ENCODE assay signal across 16 mouse cellular contexts in genomic region chr1:177011688-177012087, GRCm38 (mm10).
DNase-seq lines count a peak whose midpoint lies in the region; ATAC-seq lines count a peak whose summit lies in the region.
"Had no signal": no experiment of that assay in that cellular context is flagged by ENCODE, and none has a peak within 500 bp of the region (broad histone marks: within the 10 kb centered on the region; RNA-seq: fewer than 3 reads in every experiment).

No protein-coding gene starts in this region.

- DNase-seq in hindbrain, embryonic 10.5 days (ENCODE audit: low spot score), result no peak
- DNase-seq in hindbrain, embryonic 14.5 days (ENCODE audit: low spot score), result no peak
- DNase-seq in yolk sac, embryonic 10.5 days (ENCODE audit: low spot score), result no peak
- DNase-seq in kidney, postnatal 10 days, result no peak
- DNase-seq in right cerebral cortex, postnatal 25 days, result no peak
- DNase-seq: adrenal gland, postnatal 36 days; cerebellum, postnatal 25 days; liver, embryonic 13.5 days had no signal

- no peak overlapping the region for H3K4me3 ChIP-seq in hindbrain, embryonic 10.5 days
- no peak overlapping the region for H3K4me3 ChIP-seq in hindbrain, embryonic 14.5 days (replicated peaks; ENCODE audit: low read length)
- no peak overlapping the region for H3K4me3 ChIP-seq in embryonic facial prominence, embryonic 12.5 days
- H3K4me3 ChIP-seq in forebrain, embryonic 16.5 days (replicated peaks; ENCODE audit: low read length), result no peak overlapping the region
- H3K4me3 ChIP-seq in midbrain, embryonic 12.5 days, result no peak overlapping the region
- H3K4me3 ChIP-seq: embryonic facial prominence, embryonic 13.5 days; kidney, embryonic 15.5 days; liver, embryonic 13.5 days; neural tube, embryonic 15.5 days had no signal

- 0 out of 2 replicates have a peak, but pooled peaks cover 5% of the 10 kb centered on the region for H3K27me3 ChIP-seq in hindbrain, embryonic 10.5 days (ENCODE audit: insufficient read depth, poor library complexity, severe bottlenecking)
- no peaks in the 10 kb centered on the region for H3K27me3 ChIP-seq in hindbrain, embryonic 14.5 days (ENCODE audit: control insufficient read depth, insufficient read depth, low read length)
- no peaks in the 10 kb centered on the region for H3K27me3 ChIP-seq in embryonic facial prominence, embryonic 12.5 days
- no peaks in the 10 kb centered on the region for H3K27me3 ChIP-seq in forebrain, embryonic 16.5 days (replicated peaks; ENCODE audit: control insufficient read depth, insufficient read depth, low read length)
- H3K27me3 ChIP-seq in midbrain, embryonic 12.5 days, result no peaks in the 10 kb centered on the region
- H3K27me3 ChIP-seq: embryonic facial prominence, embryonic 13.5 days; kidney, embryonic 15.5 days; liver, embryonic 13.5 days; neural tube, embryonic 15.5 days had no signal

- H3K4me2 ChIP-seq in hindbrain, embryonic 14.5 days (replicated peaks), result no peak overlapping the region
- H3K4me2 ChIP-seq in embryonic facial prominence, embryonic 12.5 days (replicated peaks), result no peak overlapping the region
- no peak overlapping the region for H3K4me2 ChIP-seq in forebrain, embryonic 16.5 days (ENCODE audit: low read length)
- no peak overlapping the region for H3K4me2 ChIP-seq in midbrain, embryonic 12.5 days (replicated peaks)
- H3K4me2 ChIP-seq: embryonic facial prominence, embryonic 13.5 days; kidney, embryonic 15.5 days; liver, embryonic 13.5 days; neural tube, embryonic 15.5 days had no signal

- H3K9ac ChIP-seq in hindbrain, embryonic 14.5 days, result no peak overlapping the region
- no peak overlapping the region for H3K9ac ChIP-seq in embryonic facial prominence, embryonic 12.5 days
- H3K9ac ChIP-seq in forebrain, embryonic 16.5 days (replicated peaks; ENCODE audit: low read depth, low read length), result no peak overlapping the region
- no peak overlapping the region for H3K9ac ChIP-seq in midbrain, embryonic 12.5 days (replicated peaks)
- H3K9ac ChIP-seq: embryonic facial prominence, embryonic 13.5 days; kidney, embryonic 15.5 days; liver, embryonic 13.5 days; neural tube, embryonic 15.5 days had no signal

- no peaks in the 10 kb centered on the region for H3K9me3 ChIP-seq in hindbrain, embryonic 10.5 days
- no peaks in the 10 kb centered on the region for H3K9me3 ChIP-seq in hindbrain, embryonic 14.5 days (ENCODE audit: control insufficient read depth, low read length)
- H3K9me3 ChIP-seq in embryonic facial prominence, embryonic 12.5 days, result no peaks in the 10 kb centered on the region
- no peaks in the 10 kb centered on the region for H3K9me3 ChIP-seq in forebrain, embryonic 16.5 days (ENCODE audit: control insufficient read depth, low read length)
- no peaks in the 10 kb centered on the region for H3K9me3 ChIP-seq in midbrain, embryonic 12.5 days
- H3K9me3 ChIP-seq: embryonic facial prominence, embryonic 13.5 days; kidney, embryonic 15.5 days; liver, embryonic 13.5 days; neural tube, embryonic 15.5 days had no signal

- ATAC-seq in hindbrain, embryonic 14.5 days (ENCODE audit: low FRiP score), result no peak
- ATAC-seq in embryonic facial prominence, embryonic 12.5 days (ENCODE audit: insufficient number of reproducible peaks, insufficient read depth, low FRiP score, low TSS enrichment), result no peak
- ATAC-seq in forebrain, embryonic 16.5 days, result 0 out of 2 replicates have a peak, but pooled peaks have one; percentile 1
- ATAC-seq in midbrain, embryonic 12.5 days (ENCODE audit: low FRiP score, low read depth), result no peak
- ATAC-seq: CD4-positive, CD25-positive, alpha-beta regulatory T cell, adult 4 months; lung, postnatal 0 days had no signal

- 86% methylated on average over 13 of the region's 13 CpGs for WGBS in hindbrain, embryonic 10.5 days
- 77% methylated on average over 13 of the region's 13 CpGs for WGBS in hindbrain, embryonic 14.5 days
- WGBS in embryonic facial prominence, embryonic 12.5 days, result 77% methylated on average over 13 of the region's 13 CpGs
- 89% methylated on average over 13 of the region's 13 CpGs for WGBS in forebrain, embryonic 16.5 days
- WGBS in midbrain, embryonic 12.5 days, result 77% methylated on average over 13 of the region's 13 CpGs

- peak overlapping the region; percentile 85 for H3K27ac ChIP-seq in hindbrain, embryonic 10.5 days
- no peak overlapping the region; the same call in 1 of the 2 replicates for H3K27ac ChIP-seq in hindbrain, embryonic 14.5 days
- H3K27ac ChIP-seq in embryonic facial prominence, embryonic 12.5 days, result 0 out of 2 replicates have a peak overlapping the region, but pooled peaks have one; percentile 51
- no peak overlapping the region; the same call in 1 of the 2 replicates for H3K27ac ChIP-seq in forebrain, embryonic 16.5 days (ENCODE audit: low read length)
- peak overlapping the region; percentile 83 for H3K27ac ChIP-seq in midbrain, embryonic 12.5 days (replicated peaks)
- H3K27ac ChIP-seq: embryonic facial prominence, embryonic 13.5 days; kidney, embryonic 15.5 days; liver, embryonic 13.5 days; neural tube, embryonic 15.5 days had no signal

- peaks cover 81% of the 10 kb centered on the region for H3K4me1 ChIP-seq in hindbrain, embryonic 10.5 days (replicated peaks)
- peaks cover 21% of the 10 kb centered on the region for H3K4me1 ChIP-seq in hindbrain, embryonic 14.5 days (replicated peaks; ENCODE audit: control insufficient read depth, insufficient read depth, low read length)
- peaks cover 34% of the 10 kb centered on the region for H3K4me1 ChIP-seq in embryonic facial prominence, embryonic 12.5 days
- H3K4me1 ChIP-seq in forebrain, embryonic 16.5 days (replicated peaks; ENCODE audit: control insufficient read depth, insufficient read depth, low read length), result peaks cover 37% of the 10 kb centered on the region
- peaks cover 61% of the 10 kb centered on the region for H3K4me1 ChIP-seq in midbrain, embryonic 12.5 days

- no peaks in the 10 kb centered on the region for H3K36me3 ChIP-seq in hindbrain, embryonic 10.5 days
- H3K36me3 ChIP-seq in hindbrain, embryonic 14.5 days (replicated peaks; ENCODE audit: control insufficient read depth, insufficient read depth), result no peaks in the 10 kb centered on the region
- H3K36me3 ChIP-seq in embryonic facial prominence, embryonic 12.5 days, result no peaks in the 10 kb centered on the region
- no peaks in the 10 kb centered on the region for H3K36me3 ChIP-seq in forebrain, embryonic 16.5 days (ENCODE audit: control insufficient read depth, insufficient read depth)
- no peaks in the 10 kb centered on the region for H3K36me3 ChIP-seq in midbrain, embryonic 12.5 days
- H3K36me3 ChIP-seq: embryonic facial prominence, embryonic 13.5 days; kidney, embryonic 15.5 days; liver, embryonic 13.5 days; neural tube, embryonic 15.5 days had no signal

Comparison
In these comparisons a context has a peak if more than half of its experiments do, and no peak if none do; other contexts are left out.
1. H3K27ac ChIP-seq: peak in hindbrain, embryonic 10.5 days (single experiment), embryonic facial prominence, embryonic 12.5 days (single experiment) and midbrain, embryonic 12.5 days (single experiment); none in hindbrain, embryonic 14.5 days (single experiment) and forebrain, embryonic 16.5 days (single experiment).